Mouse (Mus musculus): ENCODE results near the gene Gm44502.

Gene Gm44502

DNA sequence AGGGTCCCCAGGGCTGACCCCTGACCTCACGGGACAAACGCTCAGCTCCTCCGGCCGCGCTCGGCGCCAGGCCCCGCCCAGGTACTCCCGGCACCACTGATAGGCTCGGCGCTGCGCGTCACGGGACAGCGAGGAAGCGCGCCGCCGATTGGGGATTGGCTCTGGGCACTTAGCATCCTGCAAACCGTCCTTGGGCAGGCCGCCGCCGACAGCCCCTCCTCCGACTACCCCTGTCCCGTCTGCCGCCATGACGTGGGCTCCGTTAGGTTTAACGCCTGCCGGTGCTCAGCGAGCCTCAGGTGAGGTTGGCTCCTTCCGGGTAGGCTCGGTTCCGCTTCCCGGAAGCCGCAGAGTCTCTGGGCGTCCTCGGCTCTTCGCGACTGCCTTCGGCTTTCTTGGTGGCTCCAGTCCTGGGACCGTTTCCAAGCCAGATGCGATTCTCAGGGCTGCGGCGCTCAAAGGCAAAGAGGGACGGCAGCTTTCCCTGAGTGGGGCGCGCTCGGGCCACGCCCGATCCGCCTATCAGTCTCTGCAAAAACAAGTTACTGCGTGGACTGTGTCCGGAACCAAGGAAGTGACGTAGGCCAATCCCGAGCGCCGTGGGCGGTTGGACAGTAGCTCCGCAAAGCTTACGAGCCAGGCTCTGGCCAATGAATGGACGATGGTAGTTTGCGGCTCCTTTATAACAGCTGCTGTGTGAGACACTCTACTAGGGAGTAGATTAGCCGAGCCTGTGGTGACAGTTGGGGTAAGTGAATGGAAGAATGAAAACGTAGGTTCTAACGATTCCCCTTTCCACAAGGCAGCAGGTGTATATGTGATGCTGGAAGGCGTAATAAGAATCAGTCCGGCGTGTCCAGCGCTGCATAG lies at the start of gene Gm44502, which contains the start of the genes C730034F03Rik and Chkb:
TSS of gene Gm44502 (minus strand) at position 345 of the 870 bp plus-strand sequence.
TSS of gene C730034F03Rik (plus strand) at position 238 of the 870 bp plus-strand sequence.
TSS of gene Chkb (minus strand) at position 557 of the 870 bp plus-strand sequence.
- peak; percentile 90 for DNase-seq (ENCODE audit: low spot score)

DNA sequence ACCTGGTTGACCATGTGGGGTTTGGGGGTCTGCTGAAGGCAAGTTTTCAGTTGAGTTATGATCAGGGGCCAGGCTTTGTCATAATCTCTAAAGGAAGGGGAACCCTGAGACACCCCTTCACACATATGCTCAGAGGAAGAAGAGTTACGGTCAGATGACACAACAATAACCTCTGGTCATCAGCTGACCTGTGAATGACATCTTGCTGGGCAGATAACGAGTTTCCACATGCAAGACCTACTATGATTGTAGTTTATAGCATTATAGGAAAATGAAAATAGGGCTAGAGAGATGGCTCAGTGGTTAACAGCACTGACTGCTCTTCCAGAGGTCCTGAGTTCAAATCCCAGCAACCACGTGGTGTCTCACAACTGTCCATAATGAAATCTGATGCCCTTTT lies 49.1 kb upstream of the Gm44502 start:
- DNase-seq (ENCODE audit: low spot score) = no peak

DNA sequence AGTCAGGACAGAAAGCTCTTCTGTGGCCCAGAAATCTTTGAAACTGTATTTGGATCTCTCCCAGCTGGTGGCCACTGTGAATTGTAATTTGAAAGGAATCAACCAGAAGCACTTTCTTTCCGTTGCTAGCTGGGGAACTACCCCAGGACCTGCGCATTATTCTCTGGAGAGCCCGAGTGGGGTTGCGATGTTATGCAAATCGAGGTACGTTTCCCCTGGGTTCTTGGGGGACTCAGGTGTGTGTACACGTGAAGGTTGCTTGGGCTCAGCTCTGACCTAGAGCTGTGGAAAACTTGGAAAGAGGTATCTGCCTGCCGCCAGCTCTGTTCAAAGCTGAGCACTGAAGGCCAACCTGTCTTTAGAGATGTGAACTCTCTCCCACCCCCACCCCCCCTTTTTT lies 48.3 kb upstream of the Gm44502 start:
- no peak for DNase-seq (ENCODE audit: low spot score)

- no peak for DNase-seq (ENCODE audit: low spot score)
Measured at GRCm38 (mm10) chr15:89477091-89477491, 47.6 kb upstream of the Gm44502 start, which contains the start of gene Arsa. Gene Arsa, minus strand, starts transcription at chr15:89477425.

- DNase-seq (ENCODE audit: low spot score) = no peak
Measured at GRCm38 (mm10) chr15:89476475-89476815, 46.9 kb upstream of the Gm44502 start.

DNA sequence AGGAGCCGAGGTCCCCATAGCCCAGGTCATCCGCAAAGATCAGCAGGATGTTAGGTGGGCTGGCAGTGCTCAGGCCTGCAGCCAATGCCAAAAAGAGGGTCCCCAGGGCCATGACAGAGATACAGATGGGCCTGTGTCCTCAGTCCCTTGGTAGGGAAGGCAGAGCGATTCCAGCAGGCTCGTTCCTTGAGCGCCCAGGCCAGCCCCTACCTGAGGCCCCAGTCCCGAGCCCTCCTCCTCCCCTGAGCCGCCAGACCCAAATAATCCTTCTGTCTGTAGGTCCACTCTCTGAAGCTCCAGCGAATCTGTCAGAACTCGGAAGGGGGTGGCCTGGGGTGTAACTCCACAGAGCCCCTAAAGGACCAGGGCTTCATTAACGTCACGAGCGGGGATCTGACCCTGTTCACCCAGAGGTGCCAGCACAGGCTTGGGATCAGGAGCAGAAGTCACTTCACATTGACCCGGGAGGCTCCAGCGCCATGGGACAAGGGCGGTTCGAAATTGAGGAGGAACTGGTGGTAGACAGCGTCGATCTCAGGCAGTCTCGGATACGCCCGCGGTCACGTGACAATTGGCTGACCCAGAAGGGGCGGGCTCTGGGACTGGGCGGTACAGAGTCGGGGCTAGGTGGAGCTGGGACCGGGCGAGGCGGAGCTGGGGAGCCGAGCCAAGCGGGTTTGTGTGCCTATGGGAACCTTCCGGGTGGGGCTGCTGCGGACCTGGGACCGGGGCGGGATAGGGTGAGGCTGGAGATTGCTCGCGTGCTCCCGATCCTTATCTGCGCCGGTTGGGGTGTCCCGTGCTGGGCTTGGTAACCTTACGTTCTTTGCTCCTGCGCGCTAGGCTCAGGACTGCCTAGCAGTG lies 46.3 kb upstream of the Gm44502 start:
- peak; percentile 91 for DNase-seq (ENCODE audit: low spot score)

DNA sequence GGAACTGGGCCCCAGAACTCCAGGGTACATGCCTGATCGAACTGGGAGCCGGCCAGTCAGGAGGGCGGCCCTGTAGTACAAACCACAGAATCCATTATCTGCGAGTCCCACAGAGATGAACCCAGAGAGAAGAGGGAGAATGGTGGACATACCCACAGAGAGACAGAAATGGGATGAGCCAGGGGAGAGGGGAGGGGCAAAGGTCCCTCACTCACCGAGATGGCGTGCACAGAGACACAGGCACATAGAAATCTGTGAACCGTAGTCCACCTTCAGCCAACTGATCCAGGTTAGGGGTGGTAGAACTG lies 45.8 kb upstream of the Gm44502 start:
- DNase-seq (ENCODE audit: low spot score) = no peak

DNA sequence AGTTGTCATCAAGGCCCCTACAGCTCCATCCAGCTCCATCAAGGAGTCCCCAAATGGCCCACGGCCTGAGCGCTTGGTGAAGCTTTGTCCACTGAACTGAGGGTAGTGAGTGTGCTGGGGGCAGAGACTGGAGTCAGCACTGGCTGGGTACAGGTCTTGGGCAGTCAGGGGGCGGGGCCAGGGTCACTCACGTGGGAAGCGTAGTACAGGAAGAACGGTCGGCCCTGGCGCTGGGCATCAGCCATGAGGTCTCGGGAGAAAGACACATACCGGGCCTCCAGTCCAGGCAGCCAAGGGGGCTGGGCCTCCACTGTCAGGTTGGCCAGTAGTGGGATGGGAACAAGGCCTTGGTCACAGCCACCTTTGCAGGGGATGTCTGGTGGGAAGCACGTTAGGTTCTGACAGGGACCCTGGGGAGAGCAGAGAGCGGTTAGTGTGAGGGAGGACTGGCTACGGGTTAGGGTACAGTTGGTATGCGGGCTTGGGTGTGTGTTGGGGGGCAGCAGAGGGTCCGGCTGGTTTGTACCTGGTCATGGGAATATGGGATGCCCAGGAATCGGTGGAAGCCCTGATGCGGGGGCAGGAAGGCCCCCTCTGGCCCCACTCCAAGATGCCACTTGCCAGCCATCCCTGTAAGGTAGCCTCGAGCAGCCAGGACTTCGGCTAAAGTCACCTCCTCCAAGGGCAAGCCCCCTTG lies 45.2 kb upstream of the Gm44502 start:
- no peak for DNase-seq (ENCODE audit: low spot score)

GRCm38 (mm10) chr15:89473921-89474320 lies 44.4 kb upstream of the Gm44502 start:
- no peak for DNase-seq (ENCODE audit: low spot score)

DNA sequence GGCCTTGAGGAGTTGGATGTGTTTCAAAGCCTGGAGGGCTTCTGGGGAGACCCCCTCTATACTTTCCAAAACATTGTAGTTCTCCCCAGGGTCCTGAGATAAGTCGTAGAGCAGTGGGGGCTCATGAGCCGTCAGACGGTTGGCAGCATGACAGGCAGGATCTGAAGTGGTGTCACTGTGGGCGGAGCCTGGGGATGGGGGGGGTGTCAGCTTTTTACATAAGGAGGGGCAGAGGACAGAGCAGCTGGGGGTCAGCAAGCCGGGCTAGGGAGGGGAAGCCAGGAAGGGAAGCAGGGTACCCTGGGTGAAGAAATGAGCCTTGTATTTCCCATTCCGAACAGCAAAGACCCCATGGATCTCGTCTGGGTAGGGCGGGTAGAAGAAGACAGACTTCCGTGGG lies 43.9 kb upstream of the Gm44502 start:
- no peak for DNase-seq (ENCODE audit: low spot score)

DNA sequence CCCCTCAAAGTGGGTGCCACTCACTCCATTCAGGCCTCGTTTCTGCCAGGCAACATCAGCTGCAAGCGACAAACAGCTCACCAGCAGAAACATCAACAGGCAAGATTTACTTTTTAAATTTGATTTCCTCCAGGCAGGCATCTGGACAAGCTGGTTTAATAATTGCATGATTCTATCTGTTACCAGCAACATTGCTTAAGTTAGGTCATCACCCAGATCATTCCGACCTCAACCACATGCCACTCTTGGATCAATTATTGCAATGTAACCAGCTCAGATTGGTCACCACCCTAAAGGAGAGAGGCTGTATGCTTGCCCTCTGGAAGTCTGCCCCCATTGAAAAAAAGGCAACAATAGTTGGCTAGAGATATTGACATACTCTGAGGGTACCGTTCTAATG lies 42.0 kb upstream of the Gm44502 start:
- DNase-seq (ENCODE audit: low spot score) = no peak

GRCm38 (mm10) chr15:89468577-89468976 lies 39.1 kb upstream of the Gm44502 start:
- no peak for DNase-seq (ENCODE audit: low spot score)

GRCm38 (mm10) chr15:89465052-89465451 lies 35.6 kb upstream of the Gm44502 start:
- no peak for DNase-seq (ENCODE audit: low spot score)

DNA sequence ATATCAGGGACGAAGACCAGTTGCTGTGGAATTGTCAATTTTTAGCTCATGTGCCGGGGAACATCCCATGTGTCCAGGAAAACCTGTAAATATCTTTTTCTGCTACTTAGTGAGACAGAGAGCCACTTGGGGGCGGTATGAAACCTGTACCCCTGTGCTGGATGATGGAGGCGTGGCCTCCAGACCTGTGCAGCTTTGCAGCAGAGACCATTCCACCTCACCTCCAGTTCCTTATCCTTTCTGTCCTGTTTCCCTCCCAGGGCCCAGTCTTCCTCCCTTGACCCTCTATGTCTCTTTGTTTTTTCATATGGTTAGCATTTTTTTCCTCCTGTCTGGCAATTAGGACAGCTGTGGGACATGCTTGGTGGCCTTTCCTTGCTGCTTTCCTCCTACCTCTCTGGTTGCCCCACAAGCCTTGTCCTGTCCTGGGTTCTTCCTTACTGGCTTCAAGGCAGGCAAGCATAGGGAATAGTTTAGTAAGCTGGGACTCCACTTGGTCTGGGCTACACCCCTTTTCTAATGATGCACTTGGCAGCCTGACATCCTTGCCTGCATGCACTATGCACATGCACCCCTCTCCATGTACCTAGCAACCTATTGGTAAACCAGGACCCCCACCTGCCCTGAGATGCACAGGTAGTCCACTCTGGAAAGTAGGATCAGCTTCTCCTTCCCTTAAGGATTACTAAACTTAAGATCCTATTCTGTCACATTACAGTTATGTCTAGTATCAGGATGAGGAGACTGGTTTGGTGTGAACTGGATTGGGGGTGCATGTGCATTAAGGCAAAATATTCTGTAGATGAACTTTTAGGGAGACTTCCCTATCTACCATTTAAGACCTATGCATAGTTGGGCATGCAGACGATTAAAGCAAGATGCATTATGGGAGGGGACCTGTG lies 34.1 kb upstream of the Gm44502 start:
- DNase-seq (ENCODE audit: low spot score) = no peak

DNA sequence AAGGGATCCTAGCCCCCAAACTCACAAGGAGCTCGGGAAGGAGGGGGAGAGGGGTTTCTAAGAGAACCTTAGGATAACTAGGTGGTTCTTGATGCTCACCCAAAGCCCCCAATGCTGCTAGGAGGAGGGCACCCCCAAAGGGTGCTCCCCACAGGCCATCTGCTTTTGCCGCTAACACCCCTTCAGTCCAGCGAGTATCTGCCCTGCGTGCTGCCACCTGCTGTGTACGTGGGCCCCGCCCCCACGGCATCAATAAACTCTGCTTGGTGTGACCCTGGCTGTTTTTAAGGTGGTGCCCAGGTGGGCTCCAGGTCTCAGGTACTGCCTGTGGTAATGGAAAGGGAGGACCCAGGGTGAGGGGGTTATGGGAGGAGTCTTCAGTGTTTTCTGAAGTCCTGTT lies 32.7 kb upstream of the Gm44502 start:
- no peak for DNase-seq (ENCODE audit: low spot score)

GRCm38 (mm10) chr15:89461321-89461720 lies 31.8 kb upstream of the Gm44502 start:
- no peak for DNase-seq (ENCODE audit: low spot score)

DNA sequence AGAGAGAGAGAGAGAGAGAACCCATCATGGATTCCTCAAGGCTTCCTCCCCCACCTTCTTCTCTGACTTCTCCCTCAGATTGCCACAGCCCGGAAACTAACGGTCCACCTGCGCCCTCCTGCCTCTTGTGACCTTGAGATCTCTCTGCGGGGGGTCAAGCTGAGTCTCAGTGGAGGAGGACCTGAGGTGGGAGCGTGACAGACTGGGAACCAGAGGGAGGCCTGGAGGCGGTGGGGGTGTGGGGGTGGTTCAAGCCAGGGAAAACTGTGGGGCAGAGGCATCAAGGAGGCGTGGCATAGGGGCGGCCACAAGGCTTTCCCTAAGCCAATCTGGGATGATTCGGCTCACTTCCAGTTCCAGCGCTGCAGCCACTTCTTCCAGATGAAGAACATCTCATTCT lies 30.8 kb upstream of the Gm44502 start:
- DNase-seq (ENCODE audit: low spot score) = no peak

DNA sequence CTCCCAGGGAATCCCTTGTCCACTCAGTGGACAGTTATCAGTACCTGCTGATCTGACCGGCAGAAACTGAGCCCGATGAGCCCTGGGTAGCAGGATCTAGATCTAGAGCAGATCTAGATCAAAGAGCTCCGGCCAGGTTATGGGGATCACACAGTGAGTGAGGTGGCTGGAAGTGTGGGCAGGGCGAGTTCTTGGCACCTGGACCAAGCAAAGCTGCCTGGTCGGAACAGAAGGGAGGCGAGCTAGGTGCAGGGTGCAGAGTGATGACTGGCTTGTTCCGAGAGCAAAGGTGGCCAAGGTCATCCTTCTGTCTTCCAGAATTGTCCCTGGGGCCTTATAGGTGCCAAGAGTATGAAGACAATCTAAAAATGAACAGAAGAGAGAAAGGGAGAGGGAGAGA lies 30.3 kb upstream of the Gm44502 start:
- no peak for DNase-seq (ENCODE audit: low spot score)

DNA sequence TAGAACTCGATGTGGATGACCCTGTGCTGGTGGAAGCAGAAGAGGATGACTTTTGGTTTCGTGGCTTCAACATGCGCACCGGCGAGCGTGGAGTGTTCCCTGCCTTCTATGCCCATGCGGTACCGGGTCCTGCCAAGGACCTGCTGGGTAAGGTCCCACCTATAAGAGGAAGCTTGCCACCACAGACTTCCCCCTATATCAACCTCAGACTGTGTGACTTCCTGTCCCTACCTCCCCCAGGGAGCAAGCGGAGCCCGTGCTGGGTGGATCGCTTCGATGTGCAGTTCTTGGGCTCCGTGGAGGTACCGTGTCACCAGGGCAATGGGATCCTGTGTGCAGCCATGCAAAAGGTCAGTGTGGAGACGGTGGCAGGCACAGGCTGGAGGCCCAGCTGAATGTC lies 29.4 kb upstream of the Gm44502 start:
- no peak for DNase-seq (ENCODE audit: low spot score)

- no peak for DNase-seq (ENCODE audit: low spot score)
Measured at GRCm38 (mm10) chr15:89455642-89456041, 26.1 kb upstream of the Gm44502 start.

GRCm38 (mm10) chr15:89454857-89455256 lies 25.4 kb upstream of the Gm44502 start:
- DNase-seq (ENCODE audit: low spot score) = no peak

Data from ovary, adult 18-20 months (tissue).